Mouse (Mus musculus): ENCODE measurements around the gene Apoa4. TPM values are rescaled to one million over a fixed set of nuclear protein-coding genes. Genes with fewer than 3 reads are reported as not detected.

Gene Apoa4
- polyA plus RNA-seq (2015; fragmentation: Nextera tagmentation; extraction: Ambion mirVana), result 1,729 and 3,070 TPM in 2 replicates

GRCm38 (mm10) chr9:46240526-46241153 lies at the start of gene Apoa4:
TSS of gene Apoa4 (plus strand) at chr9:46240696.
- no peaks in the 10 kb centered on the region for H3K27me3 ChIP-seq (replicated peaks; ENCODE audit: control insufficient read depth, insufficient read depth, low read length)
- WGBS, result 52% methylated on average over 7 of the region's 7 CpGs
- peak within 1 kb of the TSS; percentile 82 for H3K27ac ChIP-seq (ENCODE audit: low read length)
- H3K4me3 ChIP-seq (ENCODE audit: low read length), result peak within 1 kb of the TSS; percentile 38
- ATAC-seq, result peak; percentile 68
- H3K4me1 ChIP-seq (ENCODE audit: control insufficient read depth, insufficient read depth, low read length), result peaks cover 26% of the 10 kb centered on the region
- H3K9me3 ChIP-seq (ENCODE audit: control insufficient read depth, low read length), result no peaks in the 10 kb centered on the region
- no peak within 1 kb of the TSS for H3K4me2 ChIP-seq (ENCODE audit: low read depth, low read length)
- peak within 1 kb of the TSS; percentile 61 for H3K9ac ChIP-seq (ENCODE audit: low read depth, low read length)
- no peaks in the 10 kb centered on the region for H3K36me3 ChIP-seq (ENCODE audit: control insufficient read depth, insufficient read depth, low read length)

GRCm38 (mm10) chr9:46191234-46191633 lies 49.3 kb upstream of the Apoa4 start:
- Histone ChIP-seq H3K9ac (ENCODE audit: low read depth, low read length) (no peak overlapping the region), H3K4me2 (ENCODE audit: low read depth, low read length) (no peak overlapping the region), H3K27ac (ENCODE audit: low read length) (no peak overlapping the region), H3K27me3 (replicated peaks; ENCODE audit: control insufficient read depth, insufficient read depth, low read length) (no peaks in the 10 kb centered on the region), H3K36me3 (ENCODE audit: control insufficient read depth, insufficient read depth, low read length) (no peaks in the 10 kb centered on the region; the same call in 1 of the 2 replicates), H3K4me1 (ENCODE audit: control insufficient read depth, insufficient read depth, low read length) (no peaks in the 10 kb centered on the region), H3K9me3 (ENCODE audit: control insufficient read depth, low read length) (no peaks in the 10 kb centered on the region), H3K4me3 (ENCODE audit: low read length) (no peak overlapping the region)
- ATAC-seq, result no peak
- 65% methylated on average over 8 of the region's 8 CpGs for WGBS

- ATAC-seq, result no peak
- no peak overlapping the region for H3K4me2 ChIP-seq (ENCODE audit: low read depth, low read length)
- H3K4me3 ChIP-seq (ENCODE audit: low read length), result no peak overlapping the region
- H3K9me3 ChIP-seq (ENCODE audit: control insufficient read depth, low read length), result no peaks in the 10 kb centered on the region
- no peak overlapping the region for H3K27ac ChIP-seq (ENCODE audit: low read length)
- WGBS, result 21% methylated on average over 1 of the region's 1 CpGs
- H3K27me3 ChIP-seq (replicated peaks; ENCODE audit: control insufficient read depth, insufficient read depth, low read length), result no peaks in the 10 kb centered on the region
- no peaks in the 10 kb centered on the region; the same call in 1 of the 2 replicates for H3K36me3 ChIP-seq (ENCODE audit: control insufficient read depth, insufficient read depth, low read length)
- no peak overlapping the region for H3K9ac ChIP-seq (ENCODE audit: low read depth, low read length)
- no peaks in the 10 kb centered on the region for H3K4me1 ChIP-seq (ENCODE audit: control insufficient read depth, insufficient read depth, low read length)
Observed at GRCm38 (mm10) chr9:46191644-46192043, 48.9 kb upstream of the Apoa4 start.

- no peaks in the 10 kb centered on the region for H3K27me3 ChIP-seq (replicated peaks; ENCODE audit: control insufficient read depth, insufficient read depth, low read length)
- H3K4me3 ChIP-seq (ENCODE audit: low read length), result no peak overlapping the region
- no peaks in the 10 kb centered on the region for H3K9me3 ChIP-seq (ENCODE audit: control insufficient read depth, low read length)
- no peak overlapping the region for H3K4me2 ChIP-seq (ENCODE audit: low read depth, low read length)
- 83% methylated on average over 6 of the region's 6 CpGs for WGBS
- H3K27ac ChIP-seq (ENCODE audit: low read length), result no peak overlapping the region
- H3K9ac ChIP-seq (ENCODE audit: low read depth, low read length), result no peak overlapping the region
- H3K36me3 ChIP-seq (ENCODE audit: control insufficient read depth, insufficient read depth, low read length), result no peaks in the 10 kb centered on the region; the same call in 1 of the 2 replicates
- H3K4me1 ChIP-seq (ENCODE audit: control insufficient read depth, insufficient read depth, low read length), result no peaks in the 10 kb centered on the region
- ATAC-seq, result no peak
Observed at GRCm38 (mm10) chr9:46192642-46193041, 47.9 kb upstream of the Apoa4 start.

- Histone ChIP-seq H3K36me3 (ENCODE audit: control insufficient read depth, insufficient read depth, low read length) (no peaks in the 10 kb centered on the region; the same call in 1 of the 2 replicates), H3K4me2 (ENCODE audit: low read depth, low read length) (no peak overlapping the region), H3K27me3 (replicated peaks; ENCODE audit: control insufficient read depth, insufficient read depth, low read length) (no peaks in the 10 kb centered on the region), H3K4me1 (ENCODE audit: control insufficient read depth, insufficient read depth, low read length) (no peaks in the 10 kb centered on the region), H3K27ac (ENCODE audit: low read length) (no peak overlapping the region), H3K4me3 (ENCODE audit: low read length) (no peak overlapping the region), H3K9ac (ENCODE audit: low read depth, low read length) (no peak overlapping the region), H3K9me3 (ENCODE audit: control insufficient read depth, low read length) (no peaks in the 10 kb centered on the region)
- ATAC-seq, result no peak
- WGBS, result 83% methylated on average over 9 of the region's 9 CpGs
Observed at GRCm38 (mm10) chr9:46194809-46195208, 45.7 kb upstream of the Apoa4 start.

GRCm38 (mm10) chr9:46196699-46197169 lies 43.8 kb upstream of the Apoa4 start:
- H3K9ac ChIP-seq (ENCODE audit: low read depth, low read length), result no peak overlapping the region
- no peaks in the 10 kb centered on the region for H3K4me1 ChIP-seq (ENCODE audit: control insufficient read depth, insufficient read depth, low read length)
- H3K4me3 ChIP-seq (ENCODE audit: low read length), result no peak overlapping the region
- H3K27ac ChIP-seq (ENCODE audit: low read length), result no peak overlapping the region
- H3K4me2 ChIP-seq (ENCODE audit: low read depth, low read length), result no peak overlapping the region
- 71% methylated on average over 12 of the region's 12 CpGs for WGBS
- H3K9me3 ChIP-seq (ENCODE audit: control insufficient read depth, low read length), result no peaks in the 10 kb centered on the region
- H3K27me3 ChIP-seq (replicated peaks; ENCODE audit: control insufficient read depth, insufficient read depth, low read length), result no peaks in the 10 kb centered on the region
- H3K36me3 ChIP-seq (ENCODE audit: control insufficient read depth, insufficient read depth, low read length), result no peaks in the 10 kb centered on the region; the same call in none of the 2 replicates
- ATAC-seq, result no peak

GRCm38 (mm10) chr9:46198461-46198860 lies 42.0 kb upstream of the Apoa4 start:
- no peaks in the 10 kb centered on the region for H3K27me3 ChIP-seq (replicated peaks; ENCODE audit: control insufficient read depth, insufficient read depth, low read length)
- no peak overlapping the region for H3K4me3 ChIP-seq (ENCODE audit: low read length)
- no peaks in the 10 kb centered on the region for H3K9me3 ChIP-seq (ENCODE audit: control insufficient read depth, low read length)
- no peak overlapping the region for H3K27ac ChIP-seq (ENCODE audit: low read length)
- H3K4me2 ChIP-seq (ENCODE audit: low read depth, low read length), result no peak overlapping the region
- no peak overlapping the region for H3K9ac ChIP-seq (ENCODE audit: low read depth, low read length)
- H3K36me3 ChIP-seq (ENCODE audit: control insufficient read depth, insufficient read depth, low read length), result no peaks in the 10 kb centered on the region; the same call in none of the 2 replicates
- 89% methylated on average over 9 of the region's 9 CpGs for WGBS
- no peaks in the 10 kb centered on the region for H3K4me1 ChIP-seq (ENCODE audit: control insufficient read depth, insufficient read depth, low read length)
- ATAC-seq, result no peak

- Histone ChIP-seq H3K4me1 (ENCODE audit: control insufficient read depth, insufficient read depth, low read length) (no peaks in the 10 kb centered on the region), H3K36me3 (ENCODE audit: control insufficient read depth, insufficient read depth, low read length) (no peaks in the 10 kb centered on the region; the same call in none of the 2 replicates), H3K4me3 (ENCODE audit: low read length) (no peak overlapping the region), H3K9ac (ENCODE audit: low read depth, low read length) (no peak overlapping the region), H3K27me3 (replicated peaks; ENCODE audit: control insufficient read depth, insufficient read depth, low read length) (no peaks in the 10 kb centered on the region), H3K9me3 (ENCODE audit: control insufficient read depth, low read length) (no peaks in the 10 kb centered on the region), H3K27ac (ENCODE audit: low read length) (no peak overlapping the region), H3K4me2 (ENCODE audit: low read depth, low read length) (no peak overlapping the region)
- WGBS, result 86% methylated on average over 7 of the region's 7 CpGs
- ATAC-seq, result no peak
Observed at GRCm38 (mm10) chr9:46198936-46199335, 41.6 kb upstream of the Apoa4 start.

- no peak overlapping the region for H3K9ac ChIP-seq (ENCODE audit: low read depth, low read length)
- H3K4me2 ChIP-seq (ENCODE audit: low read depth, low read length), result no peak overlapping the region
- H3K27ac ChIP-seq (ENCODE audit: low read length), result no peak overlapping the region
- no peak overlapping the region for H3K4me3 ChIP-seq (ENCODE audit: low read length)
- WGBS, result 78% methylated on average over 2 of the region's 2 CpGs
- no peak for ATAC-seq
- H3K27me3 ChIP-seq (replicated peaks; ENCODE audit: control insufficient read depth, insufficient read depth, low read length), result no peaks in the 10 kb centered on the region
- no peaks in the 10 kb centered on the region for H3K9me3 ChIP-seq (ENCODE audit: control insufficient read depth, low read length)
- peaks cover 4% of the 10 kb centered on the region for H3K36me3 ChIP-seq (ENCODE audit: control insufficient read depth, insufficient read depth, low read length)
- H3K4me1 ChIP-seq (ENCODE audit: control insufficient read depth, insufficient read depth, low read length), result 0 out of 2 replicates have a peak, but pooled peaks cover under 1% of the 10 kb centered on the region
Observed at GRCm38 (mm10) chr9:46199609-46200008, 40.9 kb upstream of the Apoa4 start.
